Mouse (Mus musculus) layer of hippocampus, adult 2 months (tissue): ENCODE data around the gene Gm45717. TPM values are rescaled to one million over a fixed set of nuclear protein-coding genes. Genes with fewer than 3 reads are reported as not detected.

ENCODE experiments used
- DNase-seq, 2 experiments: peaks; one replicate each; pipeline ENCODE4 v3.0.0; 2022; ENCODE audit warnings: low spot score in 2 of 2
- H3K27ac ChIP-seq: fragments of 200-600 bp; 2 replicates; pipeline ENCODE4 v1.8.1; 2022
- H3K4me3 ChIP-seq: fragments of 200-600 bp; 2 replicates; pipeline ENCODE4 v1.8.1; 2022; ENCODE audit warnings: mild to moderate bottlenecking
- CTCF ChIP-seq: fragments of 200-600 bp; conservative IDR thresholded peaks from 2 replicates; pipeline ENCODE4 v1.8.1; 2022; ENCODE audit warnings: antibody characterized with exemption, mild to moderate bottlenecking, moderate library complexity
- total RNA-seq, 2 experiments: library from RNA; stranded (reverse); gene quantifications; 2 replicates each; pipeline ENCODE4 v1.2.3; 2021

The Gm45717 gene
- total RNA-seq, 2 experiments from 2014 or later = not detected

DNA sequence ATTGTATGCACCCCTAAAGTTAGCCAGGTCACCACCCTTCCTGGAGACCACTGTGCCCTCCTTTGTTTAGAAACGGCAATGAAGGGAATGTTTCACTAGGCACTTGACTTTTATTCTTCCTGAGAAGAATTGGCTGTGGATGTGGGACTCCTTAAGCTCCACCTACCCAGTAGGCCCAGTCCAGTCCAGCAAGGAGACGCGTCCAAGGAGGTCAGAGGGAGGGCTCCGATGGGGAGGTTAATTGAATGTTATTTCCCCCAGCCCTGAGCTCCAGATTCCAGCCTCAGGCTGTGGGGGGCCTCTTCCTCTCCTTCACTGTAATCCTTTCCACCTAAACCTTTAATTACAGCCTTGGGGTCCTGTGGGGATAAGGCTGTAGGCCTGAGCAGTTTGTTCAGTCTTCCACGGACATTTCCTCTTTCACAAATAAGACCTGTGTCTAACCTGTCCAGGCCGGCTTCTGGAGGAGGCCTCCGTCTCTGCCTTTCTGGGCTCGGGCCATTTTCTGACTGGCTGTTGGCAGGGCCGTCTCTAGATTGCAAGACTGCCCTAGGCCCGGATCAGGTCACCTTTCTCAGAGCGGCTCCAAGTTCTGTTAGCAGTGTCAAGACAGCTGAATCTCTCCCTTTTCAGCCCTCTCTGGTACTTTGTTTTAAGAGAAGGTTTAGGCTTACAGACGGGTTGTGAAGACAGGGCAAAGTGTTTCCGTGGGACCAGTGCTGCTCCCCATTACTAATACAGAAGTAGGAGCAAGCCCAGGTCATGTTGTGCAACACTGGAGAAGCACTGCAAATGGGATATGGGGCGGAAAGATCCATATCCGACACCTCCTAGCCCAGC lies 53.5 kb downstream of the Gm45717 start:
- no peak for DNase-seq
- Histone ChIP-seq H3K27ac (no peak overlapping the region), H3K4me3 (no peak overlapping the region)
- TF ChIP-seq CTCF = no peak

GRCm38 (mm10) chr7:140900220-140900619 lies 55.5 kb downstream of the Gm45717 start, which contains the start of gene Cox8b:
Gene Cox8b, minus strand, starts transcription at chr7:140900446.
- Histone ChIP-seq H3K27ac (no peak within 1 kb of the TSS), H3K4me3 (no peak within 1 kb of the TSS)
- DNase-seq = no peak
- no peak for TF ChIP-seq CTCF

Other genes starting within 250 kb of the Gm45717 start
- gene Cyp2e1, start 192.2 kb downstream of the Gm45717 start, total RNA-seq = not detected
- gene Syce1, start 168.1 kb downstream of the Gm45717 start, total RNA-seq = not detected
- 10 to 100 TPM; 10.7 to 18.0 TPM for gene Zfp941, start 133.8 kb downstream of the Gm45717 start, total RNA-seq
- gene Urah, start 120.9 kb downstream of the Gm45717 start, total RNA-seq = 1 to 10 TPM; 1.1 to 1.4 TPM
- gene Scgb1c1, start 110.4 kb downstream of the Gm45717 start, total RNA-seq = not detected
- not detected for gene Odf3, start 108.1 kb downstream of the Gm45717 start, total RNA-seq
- 1 to 10 TPM in 1 of 2 experiments, not detected in 1; 1.8 TPM for gene Gm45785, start 99.6 kb downstream of the Gm45717 start, total RNA-seq
- 10 to 100 TPM; 78.2 to 82.8 TPM for gene Ric8a, start 99.0 kb downstream of the Gm45717 start, total RNA-seq
- gene Bet1l, start 98.4 kb downstream of the Gm45717 start, total RNA-seq = 10 to 100 TPM; 25.1 to 28.3 TPM
- 100 to 1,000 TPM; 111 to 113 TPM for gene Psmd13, start 74.0 kb downstream of the Gm45717 start, total RNA-seq
- gene Sirt3, start 73.6 kb downstream of the Gm45717 start, total RNA-seq = 10 to 100 TPM; 69.2 to 73.2 TPM
- gene Cox8b, start 55.5 kb downstream of the Gm45717 start, total RNA-seq = 1 to 10 TPM in 1 of 2 experiments, not detected in 1; 1.3 TPM
- under 1 TPM; 0.27 to 0.51 TPM for gene Nlrp6, start 35.0 kb downstream of the Gm45717 start, total RNA-seq
- 1 to 10 TPM; 4.0 to 7.1 TPM for gene Pgghg, start 14.5 kb downstream of the Gm45717 start, total RNA-seq
- not detected for gene Ifitm5, start 5.6 kb downstream of the Gm45717 start, total RNA-seq
- 10 to 100 TPM; 13.0 to 16.3 TPM for gene Ifitm2, start 50 bp upstream of the Gm45717 start, total RNA-seq
- 1 to 10 TPM; 1.9 to 2.9 TPM for gene Ifitm1, start 11.3 kb upstream of the Gm45717 start, total RNA-seq
- 10 to 100 TPM in 1 of 2 experiments, 1 to 10 TPM in 1; 9.6 to 13.9 TPM for gene Ifitm3, start 54.8 kb upstream of the Gm45717 start, total RNA-seq
- not detected for gene Ifitm6, start 62.0 kb upstream of the Gm45717 start, total RNA-seq
- gene Gm17387, start 73.2 kb upstream of the Gm45717 start, total RNA-seq = not detected
- gene B4galnt4, start 105.2 kb upstream of the Gm45717 start, total RNA-seq = 100 to 1,000 TPM in 1 of 2 experiments, 10 to 100 TPM in 1; 93.4 to 101 TPM
- gene Pkp3, start 122.3 kb upstream of the Gm45717 start, total RNA-seq = not detected
- 1 to 10 TPM; 2.1 to 2.5 TPM for gene Sigirr, start 144.6 kb upstream of the Gm45717 start, total RNA-seq
- not detected for gene Ano9, start 161.9 kb upstream of the Gm45717 start, total RNA-seq
- 10 to 100 TPM; 50.8 to 64.4 TPM for gene Ptdss2, start 166.4 kb upstream of the Gm45717 start, total RNA-seq
- gene Rnh1, start 216.9 kb upstream of the Gm45717 start, total RNA-seq = 10 to 100 TPM; 40.6 to 42.3 TPM
- gene Hras, start 238.1 kb upstream of the Gm45717 start, total RNA-seq = 100 to 1,000 TPM; 200 to 222 TPM
- gene Lrrc56, start 238.2 kb upstream of the Gm45717 start, total RNA-seq = 1 to 10 TPM; 4.5 to 5.7 TPM